Mouse (Mus musculus) spleen, postnatal 10 days (tissue): ENCODE measurements around the gene Adora3.
A peak's percentile ranks its signal among the peaks of the same experiment; 100 is the strongest.

Source experiments
- DNase-seq, 2 experiments: peaks; one replicate each; pipeline ENCODE4 v3.0.0; 2021 to 2022; ENCODE audit warnings: low spot score in 2 of 2

Adora3 gene

DNA sequence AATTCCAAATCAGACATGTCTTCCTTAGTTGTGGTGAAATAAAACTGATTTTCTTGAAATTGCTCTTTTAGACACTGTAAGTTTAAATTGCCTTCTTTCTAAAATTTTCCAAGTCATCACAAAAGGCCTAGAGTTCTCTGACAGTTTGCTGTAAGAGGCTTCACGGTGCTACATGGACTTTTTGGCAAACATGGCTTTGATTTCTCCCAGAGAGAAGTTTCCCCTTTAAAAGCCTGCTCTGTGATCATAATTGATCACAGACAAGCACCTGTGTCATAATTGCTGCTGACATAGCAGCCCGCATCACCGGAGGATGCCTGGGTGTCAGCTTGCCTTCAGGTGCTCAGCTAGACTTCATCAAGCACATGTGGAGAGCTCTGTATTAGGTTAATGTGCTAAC, at the start of gene Adora3, which contains the start of gene Tmigd3:
Adora3 (plus strand) TSS at position 301 of the 400 bp plus-strand sequence.
Tmigd3 (plus strand) TSS at position 346 of the 400 bp plus-strand sequence.
- DNase-seq: no peak

DNA sequence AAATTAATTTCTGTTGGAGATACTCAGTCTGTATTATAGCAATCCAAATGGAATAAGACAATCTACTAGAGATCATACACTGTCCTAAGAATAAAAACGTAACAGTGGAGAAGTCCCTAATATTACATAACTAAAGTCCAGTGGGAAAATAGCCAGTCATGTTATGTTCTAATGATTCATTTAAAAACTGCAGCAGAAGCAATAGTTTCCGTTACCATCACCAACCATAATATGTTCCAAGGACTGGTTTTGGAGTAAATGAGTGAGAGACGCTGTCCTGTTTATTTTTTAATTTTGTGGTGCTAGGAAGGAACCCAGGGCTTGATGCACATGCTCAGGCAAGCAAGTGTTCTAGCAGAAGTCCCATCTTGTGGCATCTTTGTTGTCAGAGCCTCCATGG, 49.2 kb upstream of the Adora3 start:
- DNase-seq: no peak

DNA sequence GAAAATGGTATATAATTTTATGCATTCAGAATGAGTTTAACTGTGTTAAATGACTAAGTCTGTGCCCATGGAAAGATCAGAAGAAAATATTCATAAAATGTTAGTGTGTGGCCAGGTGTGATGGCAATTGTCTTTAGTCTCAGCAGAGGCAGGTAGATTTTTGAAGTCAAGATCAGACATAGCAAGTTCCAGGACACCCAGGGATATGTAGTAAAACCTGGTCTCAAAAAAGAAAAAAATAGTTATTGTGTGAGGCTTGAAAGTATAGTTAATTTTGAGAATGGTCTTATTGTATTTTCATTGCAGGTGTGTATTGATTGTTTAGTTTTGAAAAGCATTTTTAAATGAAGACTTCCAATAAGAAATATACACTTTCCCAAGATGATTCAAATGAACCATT, 47.0 kb upstream of the Adora3 start:
- no peak for DNase-seq

DNA sequence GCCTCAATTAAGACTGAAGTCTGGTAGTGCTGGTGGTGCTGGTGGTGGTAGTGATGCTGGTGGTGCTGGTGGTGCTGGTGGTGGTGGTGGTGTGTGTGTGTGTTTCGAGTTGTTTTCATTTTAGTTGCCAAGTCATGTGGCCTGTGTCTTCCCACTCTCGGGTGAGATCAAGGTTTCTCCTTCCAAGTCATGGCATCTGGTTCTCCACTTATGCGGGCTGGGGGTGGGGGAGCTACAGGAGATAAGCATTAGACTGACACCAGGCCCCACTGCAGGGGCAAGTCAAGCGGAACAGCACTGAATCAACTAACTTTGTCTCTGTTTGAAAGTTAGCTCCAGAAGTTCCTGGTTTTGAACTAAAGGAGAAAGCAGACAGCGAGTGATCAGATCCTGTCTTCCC, 46.6 kb upstream of the Adora3 start:
- DNase-seq: no peak

DNA sequence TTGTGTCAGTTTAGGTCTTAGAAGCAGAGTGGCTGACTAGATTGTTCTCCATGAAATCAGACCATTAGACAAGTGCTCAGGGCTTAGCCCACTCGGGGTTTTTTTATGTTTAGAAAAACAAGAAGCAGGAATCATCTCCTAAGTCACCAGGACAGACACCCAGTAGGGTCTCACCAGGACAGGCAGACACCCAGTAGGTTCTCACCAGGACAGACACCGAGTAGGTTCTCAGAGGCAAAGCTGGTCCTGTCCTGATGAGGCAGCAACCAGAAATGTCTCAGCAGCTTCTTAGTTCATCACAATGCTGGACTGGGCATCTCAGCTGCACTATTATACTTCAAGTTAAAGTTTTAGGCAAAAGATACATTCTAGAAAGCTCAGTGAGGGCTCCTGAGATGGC, 46.0 kb upstream of the Adora3 start:
- no peak for DNase-seq

DNA sequence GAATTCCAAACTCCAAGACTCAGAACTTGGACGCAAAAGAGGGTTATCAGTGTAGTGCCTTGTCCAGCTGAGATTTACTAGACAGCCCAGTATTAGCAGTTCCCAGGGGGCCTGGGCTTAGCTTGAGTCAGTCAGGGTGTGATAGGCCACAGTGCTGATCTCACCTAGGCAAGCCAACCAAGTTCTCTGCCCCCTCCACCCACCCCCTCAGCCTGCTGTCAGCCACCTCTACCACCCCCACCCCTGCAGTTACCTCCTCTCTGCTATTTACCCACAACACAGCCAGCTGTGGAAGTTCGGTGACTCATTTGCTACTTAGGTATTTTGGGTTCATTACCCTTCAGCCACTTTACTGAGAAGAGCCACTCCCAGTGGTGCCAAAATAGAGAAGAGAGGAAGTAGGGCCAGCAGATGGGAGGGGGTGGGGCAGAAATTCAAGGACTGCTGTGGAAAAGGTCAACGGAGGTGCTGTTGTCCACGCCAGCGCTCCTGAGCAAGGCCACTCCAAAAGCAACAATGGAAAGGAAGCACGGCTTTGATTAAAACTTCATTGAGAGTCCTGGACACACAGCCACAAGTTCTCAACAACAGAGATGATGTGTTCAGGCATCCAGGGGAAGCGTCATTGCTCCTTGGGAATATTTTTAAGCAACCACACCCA, 45.0 kb upstream of the Adora3 start:
- DNase-seq: peak in 1 of 2 experiments; percentile 32

DNA sequence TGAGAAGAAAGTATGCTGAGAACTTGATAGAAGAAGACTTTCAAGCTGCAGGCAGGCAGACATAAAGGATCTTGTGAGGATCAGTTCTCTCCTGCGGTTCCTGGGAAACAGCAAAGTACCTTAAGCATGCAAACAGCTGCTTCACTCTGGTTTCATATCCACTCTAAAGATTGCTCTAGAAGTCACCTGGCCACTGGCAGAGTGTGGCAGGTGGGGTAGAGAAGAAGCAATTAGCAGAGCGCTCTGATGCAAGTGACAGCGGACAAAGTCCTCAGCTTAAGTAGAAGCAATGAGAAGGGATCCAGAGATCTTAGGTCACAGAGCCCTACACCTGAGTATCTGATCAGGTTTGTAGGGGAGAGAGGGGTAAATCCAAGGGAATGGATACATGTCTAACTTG, 39.1 kb upstream of the Adora3 start:
- no peak for DNase-seq

DNA sequence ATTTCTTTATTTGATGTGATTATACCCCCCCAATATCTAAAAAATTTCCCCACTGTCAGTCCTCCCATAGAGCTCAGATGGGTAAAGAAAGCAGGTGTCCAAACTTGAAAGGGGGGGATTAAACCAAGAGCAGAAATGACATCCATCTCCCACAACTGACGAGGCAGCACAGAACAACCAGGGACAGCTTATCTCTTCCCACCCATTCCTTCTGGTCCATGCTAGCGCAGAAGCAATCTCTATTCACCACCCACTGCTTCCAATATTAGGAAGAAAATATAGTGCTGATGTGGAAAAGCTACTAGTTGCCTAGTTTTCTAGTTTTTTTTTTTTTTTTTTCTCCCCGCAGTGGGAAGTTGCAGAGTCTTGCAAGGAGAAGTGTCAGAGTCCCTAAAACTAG, 34.8 kb upstream of the Adora3 start:
- no peak for DNase-seq

DNA sequence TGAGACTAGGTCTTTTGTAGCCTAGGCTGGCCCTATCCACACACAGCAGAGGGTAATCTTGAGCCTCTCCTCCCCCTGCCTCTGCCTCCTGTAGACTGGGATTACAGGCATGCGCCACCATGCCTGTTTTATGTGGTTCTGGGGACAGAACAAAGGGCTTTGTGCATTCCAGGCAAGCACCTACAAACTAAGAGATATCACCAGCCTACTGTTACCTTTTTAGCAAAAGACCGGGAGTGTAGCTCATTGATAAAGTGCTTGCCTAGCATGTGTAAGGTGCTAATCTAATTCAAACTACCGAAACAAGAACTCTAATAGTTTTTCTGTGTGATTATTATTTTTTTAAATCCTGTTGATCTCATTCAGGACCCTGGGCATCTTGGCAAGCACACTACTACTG, 33.8 kb upstream of the Adora3 start:
- no peak for DNase-seq

DNA sequence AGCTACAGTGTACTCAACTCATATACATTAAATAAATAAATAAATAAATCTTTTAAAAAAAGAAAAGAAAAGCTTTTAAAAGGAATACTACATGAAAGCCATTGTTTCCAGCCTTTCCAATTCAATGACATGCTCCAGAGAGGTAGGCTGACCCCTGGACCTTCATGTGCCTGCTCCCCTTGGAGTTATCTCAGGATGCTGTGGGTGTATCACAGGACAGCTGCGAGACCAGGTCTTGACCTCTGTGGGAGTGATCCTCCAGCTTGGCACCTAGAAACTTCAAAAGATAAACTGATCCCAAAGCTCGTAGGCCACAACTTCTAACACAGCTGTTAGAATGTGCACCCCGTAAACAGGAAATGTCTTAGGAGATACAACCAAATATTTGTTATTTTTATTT, 32.0 kb upstream of the Adora3 start:
- DNase-seq: no peak

DNA sequence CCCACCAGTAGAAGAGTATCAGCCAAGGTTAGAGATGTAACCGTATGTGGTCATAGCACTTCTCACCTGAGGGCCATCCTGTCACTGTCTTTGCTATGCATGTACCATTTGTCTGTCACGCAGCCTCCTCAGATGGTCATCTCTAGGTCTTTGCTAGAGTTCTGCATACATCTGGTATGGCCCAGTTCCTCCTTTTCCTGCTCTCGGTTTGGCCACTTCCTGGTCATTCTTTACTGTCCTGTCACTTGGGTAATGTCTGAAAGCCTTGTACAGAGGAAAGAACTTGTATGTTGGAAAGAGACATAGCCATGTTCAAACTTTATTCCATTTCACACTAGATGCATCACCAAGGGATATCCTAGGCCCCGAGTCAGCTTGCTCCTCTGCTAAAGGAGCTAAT, 30.8 kb upstream of the Adora3 start:
- DNase-seq: no peak

DNA sequence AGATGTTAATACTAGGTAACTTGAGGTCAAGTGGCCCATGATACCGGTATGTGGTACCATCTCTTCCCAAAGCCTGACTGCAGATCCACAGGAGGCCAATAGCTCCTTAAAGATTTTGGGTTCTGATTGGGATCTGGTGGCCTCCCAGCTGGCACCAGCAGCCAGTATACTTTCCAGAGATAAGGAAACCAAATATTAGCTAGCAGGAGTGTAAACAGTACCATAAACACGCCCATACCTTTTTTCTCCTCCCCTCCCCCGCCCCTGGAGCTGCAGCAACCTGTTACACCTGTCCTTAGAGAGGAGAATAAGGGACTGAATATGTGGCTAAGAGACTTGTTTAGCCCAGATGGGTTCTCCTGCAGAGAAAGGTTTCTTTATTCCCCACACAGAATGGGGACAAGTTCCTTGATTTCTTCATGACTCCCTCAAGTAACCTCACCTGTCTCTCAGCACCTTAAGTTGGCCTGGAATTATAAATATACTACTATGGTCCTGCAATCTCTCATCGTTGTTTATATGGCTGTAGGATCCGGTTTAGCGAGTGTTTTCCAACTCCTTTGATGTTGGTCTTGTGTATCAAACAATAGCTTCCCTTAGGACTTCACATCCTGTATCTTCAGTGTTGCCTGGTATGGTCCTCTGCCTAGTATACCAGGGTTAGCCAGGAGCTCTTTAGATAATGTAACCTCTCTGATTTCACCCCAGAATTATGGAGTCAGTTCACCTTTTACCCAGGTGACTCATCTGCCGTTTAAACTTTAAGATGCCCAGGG, 24.2 kb upstream of the Adora3 start:
- no peak for DNase-seq

DNA sequence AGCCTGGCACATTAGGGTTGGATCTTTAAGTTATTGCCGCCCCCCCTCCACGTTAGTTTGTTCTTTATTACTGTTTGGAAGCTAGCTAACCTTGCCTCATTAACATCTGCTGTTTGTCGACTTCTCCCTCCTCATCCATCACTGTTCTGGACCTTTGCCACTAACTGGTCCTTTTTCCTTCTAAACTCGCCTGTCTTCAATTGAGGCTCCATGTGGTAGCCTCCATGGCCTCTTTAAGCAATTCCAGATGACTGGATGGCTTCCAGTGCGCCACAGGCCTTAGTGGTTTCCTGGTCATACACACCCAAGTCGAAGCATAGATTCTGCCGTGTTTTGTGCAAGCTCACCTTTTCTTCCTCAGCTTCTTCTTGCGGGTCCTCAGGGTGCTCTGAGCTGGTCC, 16.9 kb upstream of the Adora3 start:
- DNase-seq: no peak

DNA sequence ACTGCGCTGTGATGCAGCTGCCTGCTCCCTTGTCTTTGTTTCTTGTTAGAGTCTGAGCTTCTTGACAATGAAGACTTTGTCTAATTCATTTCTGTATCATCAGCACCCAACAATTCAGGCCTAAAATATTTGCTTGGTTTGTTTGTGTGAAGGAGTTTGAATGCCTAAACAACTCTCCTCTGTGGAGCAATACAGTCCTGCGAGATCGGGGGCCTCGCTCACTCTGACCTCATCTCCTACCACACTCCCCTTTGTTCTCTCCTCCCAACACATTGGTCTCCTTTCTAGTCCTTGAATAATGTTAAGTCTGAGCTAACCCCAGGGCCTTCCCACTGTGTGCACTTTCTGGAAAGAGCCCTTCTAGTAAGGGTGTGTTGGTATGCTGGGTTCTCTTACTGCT, 15.9 kb upstream of the Adora3 start:
- no peak for DNase-seq

DNA sequence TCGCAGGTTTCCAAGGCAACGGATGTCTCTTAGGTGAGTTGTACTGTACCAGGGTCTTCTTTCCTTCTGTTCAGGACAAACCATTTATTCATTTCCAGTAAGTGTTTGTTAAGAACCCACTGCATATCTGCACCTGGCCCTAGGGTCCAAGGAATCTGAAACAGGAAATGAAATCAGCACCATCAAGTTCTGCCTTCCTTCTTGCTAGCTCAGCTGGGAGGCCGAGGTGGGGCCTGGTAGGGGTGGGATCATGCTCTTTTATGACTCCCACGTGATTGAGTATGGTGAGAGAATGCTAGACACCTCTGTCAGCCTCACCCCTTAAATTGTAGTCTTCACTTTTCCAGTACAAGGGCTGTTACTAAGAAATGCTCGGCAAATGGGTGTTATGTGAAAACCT, 13.1 kb upstream of the Adora3 start:
- DNase-seq: no peak

DNA sequence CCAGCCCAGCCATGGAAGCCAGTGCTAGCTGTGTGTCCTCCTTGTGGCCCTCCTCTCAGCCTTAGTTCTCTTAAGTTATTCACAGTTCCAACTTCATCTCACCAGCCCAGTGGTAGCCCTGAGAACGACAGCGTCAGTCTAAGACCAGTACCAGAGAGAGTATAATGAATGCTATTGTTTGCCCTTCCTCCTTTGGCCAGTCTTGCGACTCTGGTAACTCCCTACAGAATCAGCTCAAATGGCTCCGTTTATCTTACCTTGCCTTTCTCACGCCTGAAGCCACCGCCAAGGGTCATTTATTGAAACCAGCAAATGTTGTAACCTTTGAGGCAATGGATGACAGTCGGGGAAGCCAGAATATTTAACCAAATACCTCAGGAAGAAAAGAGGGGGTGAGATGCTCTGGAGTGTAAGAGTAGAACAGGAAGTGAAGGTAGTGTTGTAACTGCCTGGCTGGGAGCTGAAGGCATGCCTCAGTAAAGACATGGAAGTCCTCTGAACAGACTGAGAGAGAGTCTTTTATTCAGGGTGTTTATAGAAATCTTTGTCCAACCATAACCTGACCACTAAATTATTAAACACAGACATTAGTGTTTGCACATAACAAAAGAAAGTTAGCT, 8.8 kb upstream of the Adora3 start:
- DNase-seq: no peak

DNA sequence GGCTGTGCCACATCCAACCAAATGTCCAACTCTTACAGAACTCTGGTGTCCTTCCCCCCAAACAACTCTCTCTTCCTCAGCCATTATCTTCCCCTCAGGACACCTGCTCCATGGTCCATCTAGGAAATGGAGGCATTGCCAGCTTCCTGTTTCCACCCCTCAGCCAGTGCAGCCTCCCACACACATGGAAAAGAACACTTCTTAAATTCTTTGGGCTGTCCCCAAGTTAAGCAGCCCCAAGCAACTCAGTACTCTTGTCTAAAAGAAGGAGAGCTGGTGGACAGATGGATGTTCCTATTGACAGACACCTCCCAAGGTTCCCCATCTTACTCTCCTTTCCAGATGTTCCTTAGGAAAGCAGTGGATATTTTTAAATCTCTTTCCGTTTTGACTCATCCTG, 6.5 kb upstream of the Adora3 start:
- DNase-seq: no peak

DNA sequence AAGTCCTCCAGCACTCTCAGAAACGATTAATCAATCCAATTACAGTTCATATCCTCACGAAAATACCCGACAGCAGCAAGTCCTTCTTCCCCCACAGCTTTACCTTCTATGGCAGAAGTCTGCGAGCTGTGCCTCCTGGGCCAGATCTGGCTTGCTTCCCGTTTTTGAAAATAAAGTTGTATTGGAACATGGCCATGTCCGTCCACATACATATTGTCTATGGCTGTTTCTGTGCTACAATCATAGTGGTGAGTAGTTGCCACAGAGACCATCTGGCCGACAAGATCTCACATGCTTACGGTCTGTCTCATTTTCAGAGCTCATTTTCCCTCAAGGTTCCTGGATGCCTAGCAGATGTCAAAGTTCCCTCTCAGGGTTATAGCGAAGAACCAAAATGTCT, 5.5 kb upstream of the Adora3 start:
- DNase-seq: no peak

DNA sequence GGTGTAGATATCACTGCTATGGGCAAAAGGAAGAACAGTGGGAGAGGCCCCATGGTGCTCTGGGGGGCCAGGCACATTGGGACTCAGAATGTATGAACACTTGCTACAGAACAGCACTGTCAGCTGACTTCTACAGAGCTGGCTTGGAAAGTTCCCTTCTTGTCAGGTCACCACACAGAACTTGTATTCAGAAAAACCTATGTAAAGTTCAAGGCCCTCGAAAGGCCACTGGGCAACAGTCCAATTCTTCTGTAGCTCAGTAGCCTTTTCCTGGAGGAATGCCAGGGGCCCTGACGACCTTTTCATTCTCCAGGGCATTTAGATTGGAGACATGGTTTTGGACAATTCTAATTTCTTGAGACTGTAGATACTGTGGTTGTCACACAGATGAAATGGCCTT, 2.5 kb upstream of the Adora3 start:
- no peak for DNase-seq

DNA sequence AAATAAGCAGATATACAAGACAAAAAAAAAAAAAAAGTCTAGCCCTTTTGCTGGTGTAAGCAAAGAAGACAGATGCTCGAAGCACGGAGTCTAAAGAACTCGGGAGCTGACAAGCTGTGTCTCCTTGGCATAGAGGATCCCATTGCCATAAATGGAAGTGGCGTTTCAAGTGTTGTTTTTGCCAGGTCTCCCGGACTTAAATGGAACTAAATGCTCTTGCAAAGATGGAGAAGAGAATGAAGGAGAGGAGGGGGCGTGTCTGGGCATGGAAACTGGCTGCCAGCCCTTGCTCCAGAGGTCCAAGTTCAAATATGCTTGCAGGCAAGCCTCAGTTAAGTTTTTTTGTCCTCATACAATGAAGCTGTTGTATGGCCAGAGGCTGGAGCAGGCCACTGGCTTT, 1.4 kb downstream of the Adora3 start:
- DNase-seq: no peak

DNA sequence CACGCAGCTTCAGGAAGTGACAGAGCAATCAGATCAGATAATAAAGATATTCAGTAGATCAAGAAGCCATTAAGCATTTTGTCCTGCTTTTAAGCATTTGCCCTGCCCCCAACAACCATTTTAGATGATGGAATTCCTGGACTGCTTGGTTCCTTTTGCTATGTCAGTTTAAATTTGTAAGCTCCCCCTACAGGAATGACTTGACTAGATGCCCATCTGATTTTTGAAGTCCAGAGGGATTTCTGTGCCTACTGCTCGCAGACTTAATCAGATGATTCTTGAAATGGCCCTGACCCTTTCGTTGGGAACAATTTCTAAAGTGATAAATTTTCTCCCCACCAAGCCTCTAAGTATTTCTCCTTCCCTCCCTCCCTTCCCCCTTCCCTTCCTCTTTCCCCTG, 1.9 kb downstream of the Adora3 start:
- DNase-seq: no peak

DNA sequence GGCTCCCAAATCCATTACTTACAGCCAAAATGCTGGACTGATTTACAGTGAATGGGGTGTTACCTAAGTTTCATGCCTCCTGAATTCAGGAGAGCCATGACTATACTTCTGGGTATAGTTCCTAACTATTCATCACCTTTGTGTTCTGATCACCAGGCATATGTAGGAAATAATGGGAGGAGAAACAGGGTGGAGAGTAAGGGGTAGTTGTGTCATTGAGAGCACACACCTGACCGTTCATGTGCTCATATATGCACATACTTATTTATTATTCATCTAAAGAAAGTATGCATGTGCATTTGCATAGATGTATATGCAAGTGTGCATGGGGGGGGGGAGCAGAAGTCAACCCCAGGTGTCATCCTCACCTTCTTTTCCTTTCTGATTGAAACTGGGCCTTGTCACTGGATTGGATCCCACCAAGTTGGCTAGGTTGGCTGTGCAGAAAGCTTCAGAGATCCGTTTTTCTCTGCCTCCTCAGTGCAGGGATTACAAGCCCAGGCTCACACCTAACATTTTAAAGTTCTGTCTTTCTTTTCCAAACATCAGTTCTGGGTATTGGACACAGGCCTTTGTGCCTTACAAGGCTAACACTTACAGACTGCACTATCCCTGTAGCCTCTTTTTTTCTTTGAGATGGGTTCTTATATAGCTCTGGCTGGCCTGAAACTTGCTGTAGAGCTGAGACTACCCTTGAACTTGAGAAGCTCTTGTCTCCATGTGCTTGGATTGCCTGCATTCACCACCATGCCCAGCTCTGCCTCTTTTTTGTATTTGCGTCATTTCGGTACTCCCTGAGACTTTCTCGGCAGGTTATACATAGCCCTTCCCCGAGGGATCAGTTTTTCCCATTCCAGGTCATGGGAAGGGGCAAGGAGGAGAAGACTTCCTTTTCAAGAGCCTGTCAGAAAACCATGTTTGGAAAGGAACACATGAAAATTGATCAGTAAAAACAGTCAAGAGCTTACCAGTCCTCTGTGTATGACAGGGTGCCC, 3.1 kb downstream of the Adora3 start:
- DNase-seq: no peak
